Mouse (Mus musculus): ENCODE results near the gene Rpl29. TPM values are rescaled to one million over a fixed set of nuclear protein-coding genes. Genes with fewer than 3 reads are reported as not detected.

Gene Rpl29
- polyA plus RNA-seq, 1 experiment = 567 TPM

- DNase-seq (ENCODE audit: low read depth) = no peak
These were observed 11.2 kb upstream of the Rpl29 start for GRCm38 (mm10) chr9:106417841-106418625.

DNA sequence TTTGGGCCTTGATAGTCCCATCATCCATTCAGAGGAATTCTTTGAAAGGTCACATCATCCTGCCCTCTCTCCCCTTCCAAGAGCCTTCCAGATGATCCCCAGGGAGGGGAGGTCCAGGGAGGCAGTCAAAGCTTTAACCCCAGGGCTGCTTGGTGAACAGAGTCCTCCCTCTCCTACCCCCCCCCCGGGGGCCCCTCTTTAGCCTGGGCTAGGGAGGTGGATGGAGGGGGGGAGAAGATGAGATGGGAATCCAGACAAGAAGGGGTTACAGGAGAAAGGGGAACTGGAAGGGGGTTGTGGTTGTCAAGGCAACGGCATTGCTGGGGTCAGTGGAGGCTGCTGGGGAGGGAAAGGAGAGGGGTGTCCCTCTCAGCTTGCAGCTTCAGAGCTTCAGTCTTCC is 8.6 kb upstream of the Rpl29 start:
- no peak for DNase-seq (ENCODE audit: low read depth)

- DNase-seq (ENCODE audit: low read depth) = no peak
These were observed 8.0 kb upstream of the Rpl29 start for GRCm38 (mm10) chr9:106421033-106421864.

- no peak for DNase-seq (ENCODE audit: low read depth)
These were observed 7.4 kb upstream of the Rpl29 start for GRCm38 (mm10) chr9:106421865-106422160.

DNA sequence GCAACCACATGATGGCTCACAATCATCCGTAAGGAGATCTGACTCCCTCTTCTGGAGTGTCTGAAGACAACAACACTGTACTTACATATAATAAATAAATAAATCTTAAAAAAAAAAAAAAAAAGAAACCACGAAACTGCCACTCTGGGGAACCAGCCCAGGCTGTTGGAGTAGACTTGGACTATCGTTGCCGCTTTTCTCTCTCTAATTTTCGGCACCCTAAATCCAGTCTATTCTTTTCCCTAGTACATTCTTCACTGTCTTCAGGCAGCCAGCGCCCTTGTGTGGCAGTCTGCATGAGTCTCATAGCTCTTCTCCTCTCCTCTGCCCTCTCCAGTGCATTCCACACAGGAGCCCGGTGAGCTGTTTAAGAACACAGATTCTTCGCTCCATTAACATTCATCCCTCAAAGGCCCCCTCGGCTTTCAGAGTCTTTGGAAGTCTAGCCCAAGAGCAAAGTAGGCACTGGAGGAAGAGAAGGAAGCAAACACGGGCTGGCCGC is 484 bp upstream of the Rpl29 start:
- no peak for DNase-seq (ENCODE audit: low read depth)

DNA sequence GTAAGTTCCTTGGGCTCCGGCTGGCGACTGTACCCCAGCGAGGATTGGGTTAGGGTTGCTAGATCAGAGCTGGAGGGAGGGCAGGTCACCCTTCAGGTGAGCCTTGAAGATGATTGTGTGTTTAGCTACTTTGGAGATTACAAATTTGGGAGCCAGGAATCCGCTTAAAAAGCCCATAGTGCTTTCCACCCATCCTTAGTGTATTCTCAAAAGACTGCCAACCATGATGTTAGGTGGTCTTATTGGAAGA is 686 bp downstream of the Rpl29 start:
- DNase-seq (ENCODE audit: low read depth) = no peak

GRCm38 (mm10) chr9:106433389-106433788 is 4.1 kb downstream of the Rpl29 start:
- no peak for DNase-seq (ENCODE audit: low read depth)

- DNase-seq (ENCODE audit: low read depth) = no peak
These were observed 7.3 kb downstream of the Rpl29 start for GRCm38 (mm10) chr9:106436566-106436965.

- DNase-seq (ENCODE audit: low read depth) = no peak
These were observed 13.4 kb downstream of the Rpl29 start for GRCm38 (mm10) chr9:106442680-106443079.

DNA sequence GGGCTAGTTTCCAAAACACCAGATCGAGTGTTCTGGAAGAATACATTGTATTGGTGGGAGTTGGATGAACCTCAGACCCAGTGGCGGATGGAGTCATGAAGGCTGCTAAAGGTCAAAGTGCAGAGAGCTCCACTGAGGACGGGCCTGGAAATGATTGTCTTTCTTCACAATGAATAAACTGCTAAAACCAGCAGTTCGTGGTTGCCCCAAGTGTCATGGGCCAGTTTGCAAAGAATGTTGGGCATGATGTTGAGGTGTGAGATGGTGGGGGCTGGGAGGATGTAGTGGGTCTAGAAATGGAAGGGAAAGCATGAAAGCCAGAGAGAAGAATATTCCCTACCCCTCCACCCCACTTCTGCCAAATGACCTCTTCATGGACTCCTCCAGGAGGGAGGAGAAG is 15.6 kb downstream of the Rpl29 start:
- no peak for DNase-seq (ENCODE audit: low read depth)

DNA sequence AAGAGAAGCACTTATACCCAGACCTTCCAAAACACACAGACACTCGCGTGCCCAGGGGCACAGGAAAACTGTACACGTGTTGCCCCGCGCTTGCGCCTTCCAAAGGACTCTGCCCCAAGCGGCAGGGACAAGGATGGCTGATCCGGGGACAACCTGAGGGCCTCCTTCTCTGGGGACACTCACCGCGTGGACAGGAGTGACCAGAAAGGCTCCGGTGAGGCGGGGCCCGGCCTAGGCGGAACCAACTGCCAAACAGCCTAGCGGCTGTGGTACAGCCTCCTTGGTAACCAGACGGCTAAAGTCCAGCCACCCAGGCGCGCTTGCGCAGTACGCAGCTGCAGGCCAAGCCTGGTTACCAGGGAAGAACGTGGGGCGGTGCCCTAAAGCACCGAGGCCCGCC is 18.1 kb downstream of the Rpl29 start, which contains the start of the genes Abhd14b and Abhd14a:
Abhd14b (plus strand) TSS at position 112 of the 400 bp plus-strand sequence.
Abhd14a (minus strand) TSS at position 331 of the 400 bp plus-strand sequence.
- DNase-seq (ENCODE audit: low read depth) = no peak

GRCm38 (mm10) chr9:106447951-106448350 is 18.7 kb downstream of the Rpl29 start:
- DNase-seq (ENCODE audit: low read depth) = no peak

GRCm38 (mm10) chr9:106448498-106449031 is 19.3 kb downstream of the Rpl29 start:
- no peak for DNase-seq (ENCODE audit: low read depth)

DNA sequence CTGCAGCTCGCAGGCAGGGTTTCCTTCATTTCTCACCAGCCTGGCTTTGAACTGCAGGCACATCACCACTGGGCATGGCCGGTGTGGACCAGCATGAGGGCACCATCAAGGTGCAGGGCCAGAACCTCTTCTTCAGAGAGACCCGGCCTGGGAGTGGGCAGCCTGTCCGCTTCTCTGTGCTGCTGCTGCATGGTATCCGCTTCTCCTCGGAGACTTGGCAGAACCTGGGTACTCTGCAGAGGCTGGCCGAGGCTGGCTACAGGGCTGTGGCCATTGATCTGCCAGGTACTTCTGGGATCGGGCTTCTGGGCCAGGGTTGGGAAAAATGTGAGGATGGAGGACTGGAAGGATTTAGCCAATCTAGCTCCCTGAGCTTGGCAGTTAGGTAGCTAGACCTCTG is 20.7 kb downstream of the Rpl29 start:
- no peak for DNase-seq (ENCODE audit: low read depth)

DNA sequence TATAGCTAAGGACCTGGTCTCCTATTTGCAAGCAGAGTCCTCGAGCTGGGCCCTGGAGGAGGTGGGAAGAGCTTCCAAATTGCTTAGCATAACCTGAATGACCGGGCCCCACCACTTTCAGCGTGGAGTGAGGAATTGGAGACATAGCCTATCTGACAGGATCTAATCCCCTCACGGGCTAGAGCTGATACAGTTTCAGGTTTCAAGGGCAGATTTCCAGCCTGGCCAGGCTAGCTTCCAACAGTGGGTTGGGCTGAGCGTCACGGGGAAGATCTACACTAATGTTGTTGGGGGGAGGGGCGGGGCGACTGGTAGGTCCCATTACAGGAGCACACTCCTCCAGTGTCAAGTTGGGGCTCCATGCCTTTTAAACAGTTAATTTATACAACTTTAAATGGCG is 21.4 kb downstream of the Rpl29 start:
- no peak for DNase-seq (ENCODE audit: low read depth)

GRCm38 (mm10) chr9:106451298-106451697 is 22.0 kb downstream of the Rpl29 start:
- DNase-seq (ENCODE audit: low read depth) = no peak

- no peak for DNase-seq (ENCODE audit: low read depth)
These were observed 22.6 kb downstream of the Rpl29 start for GRCm38 (mm10) chr9:106451899-106452298.

GRCm38 (mm10) chr9:106452351-106452750 is 23.1 kb downstream of the Rpl29 start:
- DNase-seq (ENCODE audit: low read depth) = no peak

- DNase-seq (ENCODE audit: low read depth) = no peak
These were observed 23.6 kb downstream of the Rpl29 start for GRCm38 (mm10) chr9:106452821-106453220.

DNA sequence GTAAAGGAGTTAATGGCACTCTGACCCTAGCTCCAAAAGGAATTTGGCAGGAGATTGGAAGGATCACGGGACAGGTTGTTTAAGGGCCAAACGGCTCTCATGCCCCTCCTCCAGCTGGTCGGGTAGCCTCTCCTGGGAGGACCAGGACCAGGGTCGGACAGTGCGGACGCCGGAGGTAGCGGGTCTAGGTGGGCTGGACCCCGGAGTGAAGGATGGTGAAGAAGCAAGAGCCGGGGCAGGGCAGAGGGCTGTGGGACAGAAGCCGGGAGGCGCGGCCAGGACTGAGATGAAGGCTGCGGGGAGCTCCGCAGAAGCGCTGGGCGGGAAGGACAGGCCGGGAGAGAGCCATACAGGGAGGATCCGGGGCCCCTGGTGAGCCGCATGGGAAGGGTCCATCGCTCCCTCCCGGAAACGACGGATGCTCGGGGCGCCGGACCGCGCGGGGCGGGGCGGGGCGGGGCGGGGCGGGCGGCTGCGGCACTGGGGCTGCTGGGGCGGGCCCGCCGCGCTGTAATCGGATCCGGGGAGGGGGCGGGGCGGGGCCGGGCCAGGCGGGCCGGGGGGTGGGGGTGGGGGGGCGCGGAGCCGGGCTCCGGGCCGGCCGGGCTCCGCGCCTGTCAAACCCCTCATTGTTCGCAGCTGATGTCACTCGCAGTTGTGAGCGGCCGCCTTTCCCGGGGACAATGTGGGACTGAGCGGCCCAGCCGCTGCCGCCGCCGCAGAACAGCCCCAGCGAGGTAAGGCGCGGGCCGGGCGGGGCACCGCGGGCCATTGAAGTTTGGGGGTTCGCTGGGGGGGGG is 24.2 kb downstream of the Rpl29 start, which contains the start of gene Pcbp4:
Pcbp4 (plus strand) TSS at position 21 of the 800 bp plus-strand sequence.
- no peak for DNase-seq (ENCODE audit: low read depth)

- no peak for DNase-seq (ENCODE audit: low read depth)
These were observed 25.0 kb downstream of the Rpl29 start for GRCm38 (mm10) chr9:106454071-106454761.

Data from gonadal fat pad, adult 2 months (tissue).